Mouse (Mus musculus) cerebral cortex, adult 2 months (tissue): ENCODE results near the gene Rpe.

Experiments
- whole genome bisulfite sequencing: fragments of 180-500 bp; shearing (Covaris S2); methylation state at CpG from one replicate; pipeline ENCODE4 v1.1.7; 2018; 5-methylcytosine and 5-hydroxymethylcytosine counted together

The Rpe gene

GRCm38 (mm10) chr1:66700693-66701575 lies at the start of gene Rpe:
Gene Rpe (plus strand): TSS chr1:66700831.
- under 1% methylated on average over 72 of the region's 73 CpGs for WGBS

- 27% methylated on average over 4 of the region's 4 CpGs for WGBS
These were observed 45.4 kb upstream of the Rpe start for GRCm38 (mm10) chr1:66655119-66655746.

- 78% methylated on average over 7 of the region's 7 CpGs for WGBS
These were observed 29.2 kb upstream of the Rpe start for GRCm38 (mm10) chr1:66671475-66671874.

DNA sequence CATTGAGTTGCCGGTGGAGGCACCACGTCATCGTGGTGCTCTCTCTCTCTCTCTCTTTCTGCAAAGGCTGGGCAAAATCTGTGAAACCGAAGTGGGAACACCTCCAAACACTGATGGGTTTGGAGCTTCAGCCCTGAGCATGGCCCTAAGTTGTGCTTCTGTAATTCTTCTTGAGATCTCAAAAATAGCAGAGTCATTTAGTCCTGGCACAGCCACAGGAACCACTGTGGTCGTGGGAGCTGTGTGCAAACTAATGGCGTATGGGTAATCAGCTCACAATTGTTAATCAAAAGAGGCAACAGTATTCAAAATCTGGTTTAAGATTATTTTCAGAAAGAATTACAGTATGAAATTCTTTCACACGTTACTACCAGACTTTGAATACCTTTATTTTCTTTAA lies 27.8 kb upstream of the Rpe start:
- 84% methylated on average over 7 of the region's 7 CpGs for WGBS

GRCm38 (mm10) chr1:66677928-66678327 lies 22.7 kb upstream of the Rpe start:
- 54% methylated on average over 14 of the region's 14 CpGs for WGBS

DNA sequence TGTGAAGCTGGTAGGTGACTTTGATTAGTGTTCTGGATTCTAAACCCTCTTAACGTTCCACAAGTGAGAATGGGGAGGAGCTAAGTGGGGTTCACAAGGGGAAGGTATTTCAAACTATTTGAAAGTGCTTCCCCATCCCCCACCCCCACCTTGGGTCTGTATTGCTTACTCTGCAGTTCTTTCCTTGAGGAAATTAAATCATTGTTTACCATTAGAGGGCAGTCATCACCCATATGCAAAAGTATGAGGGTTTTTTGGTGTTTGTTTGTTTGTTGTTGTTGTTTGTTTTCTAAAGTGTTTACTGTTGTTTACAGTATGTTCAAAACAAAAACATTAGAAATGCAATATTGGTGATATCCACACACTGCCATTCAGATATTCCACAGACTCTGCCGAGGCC lies 22.0 kb upstream of the Rpe start:
- WGBS: 9% methylated on average over 2 of the region's 2 CpGs

DNA sequence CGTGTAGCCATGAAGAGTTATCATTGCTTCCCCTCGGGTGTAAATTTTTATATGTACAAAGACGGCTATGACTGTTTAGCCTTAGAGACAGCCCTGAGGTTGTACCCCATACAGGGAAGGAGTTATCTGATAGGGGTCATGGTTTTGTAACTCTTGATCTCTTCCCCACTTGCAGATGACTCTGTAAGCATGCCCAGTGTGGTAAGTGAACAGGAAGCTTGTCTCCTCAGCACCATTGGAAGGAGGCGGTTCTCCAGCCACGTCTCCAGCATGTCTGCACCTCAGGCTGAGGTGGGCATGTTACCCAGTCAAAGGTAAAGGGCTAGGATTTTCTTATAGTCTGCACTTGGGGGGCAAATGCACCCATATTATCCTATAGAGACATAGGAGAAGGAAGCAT lies 17.7 kb upstream of the Rpe start:
- 92% methylated on average over 5 of the region's 5 CpGs for WGBS

DNA sequence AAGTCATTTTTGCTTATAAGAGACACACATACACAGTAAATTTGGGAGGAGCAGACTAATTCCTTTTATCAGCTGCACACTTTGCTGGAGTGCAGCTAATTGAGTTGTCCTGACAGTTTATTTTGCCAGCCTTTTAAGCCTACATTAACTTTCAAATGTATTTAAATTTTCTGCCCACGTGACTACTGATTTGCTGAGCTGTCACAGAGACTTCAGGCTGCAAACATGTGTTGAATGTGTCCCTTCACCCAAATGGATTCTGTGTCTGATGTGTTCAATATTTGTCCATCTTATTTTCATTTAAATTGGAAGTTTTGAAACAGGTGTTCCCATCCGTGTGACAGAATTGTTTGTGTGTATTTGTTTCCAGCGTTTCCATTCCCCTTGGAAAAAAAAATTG lies 8.9 kb upstream of the Rpe start:
- WGBS: 68% methylated on average over 3 of the region's 3 CpGs

GRCm38 (mm10) chr1:66692308-66692707 lies 8.3 kb upstream of the Rpe start:
- 68% methylated on average over 1 of the region's 1 CpGs for WGBS

GRCm38 (mm10) chr1:66692780-66693392 lies 7.7 kb upstream of the Rpe start:
- 66% methylated on average over 8 of the region's 8 CpGs for WGBS

DNA sequence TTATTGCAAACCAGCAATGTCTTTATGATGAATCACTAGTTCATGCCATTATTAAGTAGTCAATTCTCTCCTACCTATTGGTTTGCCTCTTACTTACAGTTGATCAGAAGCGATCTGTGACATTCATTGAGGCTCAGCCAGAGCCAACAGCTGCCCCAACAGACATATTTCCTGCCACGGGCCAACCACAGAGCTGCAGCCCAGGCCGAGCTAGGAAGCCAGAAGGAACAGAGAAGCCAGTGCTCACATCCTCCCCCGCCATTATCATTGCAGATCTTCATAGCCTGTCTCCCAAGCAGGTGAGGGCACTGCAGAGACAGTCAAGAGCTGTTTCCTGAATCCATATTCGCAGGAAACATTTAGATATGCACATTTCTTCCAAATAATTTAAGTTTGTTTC lies 6.4 kb upstream of the Rpe start:
- 79% methylated on average over 5 of the region's 5 CpGs for WGBS

DNA sequence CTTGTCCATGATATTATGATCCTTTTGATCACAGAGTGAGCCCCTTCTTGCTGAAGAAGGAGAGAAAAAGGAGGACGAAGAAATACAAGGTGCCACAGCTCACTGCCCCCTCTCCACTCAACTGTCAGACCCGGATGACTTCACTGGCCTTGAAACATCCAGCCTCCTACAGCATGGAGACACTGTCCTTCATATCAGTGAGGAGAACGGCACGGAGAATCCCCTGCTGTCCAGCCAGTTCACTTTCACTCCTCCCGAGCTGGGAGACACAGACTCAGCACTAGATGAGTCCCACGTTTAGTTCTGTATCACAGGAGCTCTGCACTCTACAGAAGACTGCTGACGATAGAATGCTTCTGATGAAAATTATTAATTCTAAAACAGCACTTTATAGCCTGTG lies 5.3 kb upstream of the Rpe start:
- 76% methylated on average over 7 of the region's 7 CpGs for WGBS

GRCm38 (mm10) chr1:66699630-66700029 lies 1.0 kb upstream of the Rpe start:
- WGBS: 88% methylated on average over 10 of the region's 10 CpGs

DNA sequence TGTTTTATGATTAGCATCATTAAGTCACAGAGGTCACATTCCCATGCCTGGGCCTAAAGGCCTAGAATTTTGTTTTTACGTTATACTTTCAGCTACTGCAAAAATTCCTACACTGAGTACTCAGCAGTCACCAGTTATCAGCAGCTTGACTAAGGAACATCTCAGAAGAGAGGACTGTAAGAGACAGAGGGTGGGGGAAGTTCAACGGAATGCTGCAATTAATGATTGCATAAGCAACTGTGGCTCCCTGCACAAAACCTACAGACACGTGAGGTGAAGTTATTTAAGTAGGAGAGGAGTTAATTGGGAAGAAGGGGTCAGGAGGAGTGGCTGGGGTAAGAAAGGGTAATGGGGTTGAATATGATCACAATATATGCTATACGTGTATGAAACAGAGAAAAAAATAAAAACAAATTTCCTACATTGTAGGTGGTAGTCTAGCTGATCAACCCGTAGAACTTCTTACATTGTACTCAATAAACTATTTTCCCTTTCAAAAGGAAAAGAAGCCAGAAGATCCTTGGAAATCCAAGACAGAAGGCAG lies 410 bp upstream of the Rpe start:
- WGBS: 46% methylated on average over 5 of the region's 5 CpGs

- 20% methylated on average over 2 of the region's 2 CpGs for WGBS
These were observed 927 bp downstream of the Rpe start for GRCm38 (mm10) chr1:66701576-66701940.

DNA sequence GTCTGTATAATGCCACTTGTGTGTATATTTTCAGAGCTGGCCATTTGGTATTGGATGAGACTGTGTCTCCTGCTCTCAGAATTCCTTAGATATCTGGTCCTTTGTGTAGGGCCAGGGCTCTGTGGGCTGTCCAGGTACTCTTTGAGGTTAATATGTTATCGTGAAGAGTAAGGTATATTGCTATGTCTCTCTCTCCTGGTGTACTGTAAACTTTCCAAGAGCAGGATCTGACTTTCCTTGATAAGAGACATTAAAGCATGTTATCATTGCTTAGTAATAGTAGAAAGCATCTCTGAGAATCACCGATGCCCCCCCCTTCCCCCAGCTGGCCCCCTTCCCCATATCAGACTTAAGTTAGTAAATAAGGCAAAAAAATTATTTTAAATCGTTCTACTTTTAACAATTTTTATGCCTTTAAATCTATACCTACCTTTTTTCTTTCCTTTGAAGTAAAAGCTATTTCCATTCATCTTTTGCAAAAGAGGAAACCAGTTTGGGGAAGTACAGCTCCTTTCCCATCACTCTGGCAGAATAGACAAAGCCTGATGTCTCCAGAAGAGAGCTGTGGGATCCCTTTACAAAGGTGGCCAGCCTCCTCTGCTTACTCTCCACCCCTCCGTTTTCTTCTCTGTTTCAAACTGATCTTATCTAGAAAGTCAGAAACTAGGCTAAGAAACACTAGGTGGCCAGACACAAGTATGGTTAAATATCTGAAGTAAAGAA lies 2.2 kb downstream of the Rpe start:
- 86% methylated on average over 4 of the region's 4 CpGs for WGBS

GRCm38 (mm10) chr1:66704523-66704922 lies 3.9 kb downstream of the Rpe start:
- 64% methylated on average over 6 of the region's 6 CpGs for whole genome bisulfite sequencing

- 94% methylated on average over 3 of the region's 3 CpGs for WGBS
These were observed 12.2 kb downstream of the Rpe start for GRCm38 (mm10) chr1:66712859-66713258.

GRCm38 (mm10) chr1:66730581-66730980 lies 29.9 kb downstream of the Rpe start:
- 72% methylated on average over 1 of the region's 1 CpGs for WGBS

- 92% methylated on average over 1 of the region's 1 CpGs for WGBS
These were observed 68.1 kb downstream of the Rpe start for GRCm38 (mm10) chr1:66768764-66769163.
